Mouse (Mus musculus): Measurements from ENCODE around the gene Fam168b. TPM values are rescaled to one million over a fixed set of nuclear protein-coding genes. Genes with fewer than 3 reads are reported as not detected.

Gene Fam168b
- polyA plus RNA-seq, 1 experiment from 2014 or later, result 78.4 TPM

DNA sequence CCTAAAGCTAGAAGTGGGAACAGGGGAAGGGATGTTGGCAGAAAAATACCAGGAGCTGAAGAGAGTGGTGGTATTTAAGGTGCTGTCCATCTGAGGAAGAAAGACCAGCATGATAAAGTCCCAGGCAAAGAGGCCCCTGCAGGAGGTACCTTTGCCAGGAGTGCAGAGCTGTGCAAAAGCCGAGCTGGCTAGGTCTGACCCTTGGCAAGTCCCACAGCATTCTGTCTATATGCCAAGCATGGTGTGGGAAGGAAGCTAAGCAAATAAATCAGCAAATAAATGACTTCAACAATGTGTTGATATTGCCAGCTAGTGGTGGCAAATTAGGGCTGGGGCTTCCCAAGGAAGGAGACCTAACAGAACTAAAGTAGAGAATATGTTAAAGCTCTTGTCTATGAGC lies 76.0 kb downstream of the Fam168b start:
- Histone ChIP-seq H3K9ac (no peak overlapping the region), H3K4me1 (no peaks in the 10 kb centered on the region), H3K4me2 (no peak overlapping the region), H3K27me3 (no peaks in the 10 kb centered on the region), H3K36me3 (no peaks in the 10 kb centered on the region), H3K27ac (no peak overlapping the region), H3K4me3 (replicated peaks) (no peak overlapping the region), H3K9me3 (replicated peaks) (no peaks in the 10 kb centered on the region)
- WGBS, result 69% methylated on average over 1 of the region's 1 CpGs
- ATAC-seq (replicated peaks; ENCODE audit: low FRiP score), result no peak

Other genes with a start within 250 kb of the Fam168b start
- gene Plekhb2, start 6.9 kb upstream of the Fam168b start, polyA plus RNA-seq (2015; fragmentation: Nextera tagmentation; extraction: Ambion mirVana), result 34.2 and 37.8 TPM in 2 replicates

All from kidney, embryonic 15.5 days (tissue).